ENCODE assay signal across 14 mouse cellular contexts in genomic region chr4:132507210-132507609, GRCm38 (mm10). TPM values are rescaled to one million over a fixed set of nuclear protein-coding genes. Genes with fewer than 3 reads are reported as not detected.
DNase-seq lines count a peak whose midpoint lies in the region; ATAC-seq and TF ChIP-seq lines count a peak whose summit lies in the region.
"Had no signal": no experiment of that assay in that cellular context is flagged by ENCODE, and none has a peak within 500 bp of the region (broad histone marks: within the 10 kb centered on the region; RNA-seq: fewer than 3 reads in every experiment).

No protein-coding gene starts in this region.

- peak overlapping the region; percentile 8; the same call in 1 of the 2 replicates for H3K9ac ChIP-seq in limb, embryonic 12.5 days (replicated peaks)
- no peak overlapping the region; the same call in 1 of the 2 replicates for H3K9ac ChIP-seq in stomach, embryonic 16.5 days (ENCODE audit: low read length)
- no peak overlapping the region for H3K9ac ChIP-seq in midbrain, postnatal 0 days (replicated peaks; ENCODE audit: low read length, poor library complexity, severe bottlenecking)
- H3K9ac ChIP-seq: forebrain, embryonic 12.5 days had no signal

- no peaks in the 10 kb centered on the region for H3K36me3 ChIP-seq in heart, embryonic 10.5 days
- no peaks in the 10 kb centered on the region for H3K36me3 ChIP-seq in limb, embryonic 12.5 days
- no peaks in the 10 kb centered on the region; the same call in 1 of the 2 replicates for H3K36me3 ChIP-seq in limb, embryonic 10.5 days
- no peaks in the 10 kb centered on the region for H3K36me3 ChIP-seq in stomach, embryonic 16.5 days (ENCODE audit: control insufficient read depth, insufficient read depth, low read length)
- no peaks in the 10 kb centered on the region for H3K36me3 ChIP-seq in midbrain, postnatal 0 days (ENCODE audit: insufficient read depth, low read length)
- H3K36me3 ChIP-seq: forebrain, embryonic 12.5 days had no signal

- H3K4me3 ChIP-seq in heart, embryonic 10.5 days = no peak overlapping the region; the same call in 1 of the 2 replicates
- H3K4me3 ChIP-seq in limb, embryonic 12.5 days (replicated peaks) = no peak overlapping the region
- no peak overlapping the region for H3K4me3 ChIP-seq in limb, embryonic 10.5 days
- no peak overlapping the region for H3K4me3 ChIP-seq in stomach, embryonic 16.5 days (replicated peaks; ENCODE audit: low read length)
- H3K4me3 ChIP-seq in midbrain, postnatal 0 days (ENCODE audit: low read depth, low read length) = no peak overlapping the region
- H3K4me3 ChIP-seq: forebrain, embryonic 12.5 days had no signal

- H3K27me3 ChIP-seq in heart, embryonic 10.5 days (ENCODE audit: insufficient read depth, poor library complexity, severe bottlenecking) = no peaks in the 10 kb centered on the region
- H3K27me3 ChIP-seq in limb, embryonic 12.5 days = no peaks in the 10 kb centered on the region; the same call in 1 of the 2 replicates
- H3K27me3 ChIP-seq in limb, embryonic 10.5 days (ENCODE audit: low read depth, poor library complexity, severe bottlenecking) = no peaks in the 10 kb centered on the region
- H3K27me3 ChIP-seq in stomach, embryonic 16.5 days (ENCODE audit: control insufficient read depth, insufficient read depth, low read length) = no peaks in the 10 kb centered on the region
- H3K27me3 ChIP-seq in midbrain, postnatal 0 days (ENCODE audit: insufficient read depth, low read length) = no peaks in the 10 kb centered on the region

- no peak overlapping the region for H3K4me2 ChIP-seq in limb, embryonic 12.5 days
- H3K4me2 ChIP-seq in stomach, embryonic 16.5 days (ENCODE audit: low read depth, low read length) = peak overlapping the region; percentile 14; the same call in 1 of the 2 replicates
- no peak overlapping the region for H3K4me2 ChIP-seq in midbrain, postnatal 0 days (ENCODE audit: low read depth, low read length, poor library complexity, severe bottlenecking)
- H3K4me2 ChIP-seq: forebrain, embryonic 12.5 days had no signal

- H3K27ac ChIP-seq in heart, embryonic 10.5 days = peak overlapping the region; percentile 42; the same call in 1 of the 2 replicates
- no peak overlapping the region for H3K27ac ChIP-seq in limb, embryonic 12.5 days
- H3K27ac ChIP-seq in limb, embryonic 10.5 days = no peak overlapping the region
- peak overlapping the region; percentile 40; the same call in 1 of the 2 replicates for H3K27ac ChIP-seq in stomach, embryonic 16.5 days (ENCODE audit: low read length)
- H3K27ac ChIP-seq in midbrain, postnatal 0 days (ENCODE audit: low read depth, low read length) = no peak overlapping the region
- H3K27ac ChIP-seq: forebrain, embryonic 12.5 days had no signal

- peaks cover 36% of the 10 kb centered on the region for H3K4me1 ChIP-seq in heart, embryonic 10.5 days
- peaks cover 8% of the 10 kb centered on the region for H3K4me1 ChIP-seq in limb, embryonic 12.5 days (replicated peaks)
- H3K4me1 ChIP-seq in limb, embryonic 10.5 days = peaks cover 26% of the 10 kb centered on the region
- H3K4me1 ChIP-seq in stomach, embryonic 16.5 days (ENCODE audit: control insufficient read depth, insufficient read depth, low read length) = 0 out of 2 replicates have a peak, but pooled peaks cover 9% of the 10 kb centered on the region
- no peaks in the 10 kb centered on the region for H3K4me1 ChIP-seq in midbrain, postnatal 0 days (ENCODE audit: insufficient read depth, low read length)

- ATAC-seq in limb, embryonic 12.5 days (ENCODE audit: insufficient number of reproducible peaks, insufficient read depth, low FRiP score, low TSS enrichment, low read depth) = no peak
- no peak for ATAC-seq in stomach, embryonic 16.5 days (ENCODE audit: insufficient read depth, low FRiP score)
- no peak for ATAC-seq in midbrain, postnatal 0 days (ENCODE audit: low FRiP score)
- ATAC-seq: hindbrain, embryonic 16.5 days; midbrain, embryonic 16.5 days had no signal

- TF ChIP-seq CTCF in midbrain, postnatal 0 days (IDR thresholded peaks at IDR 0.05) = no peak

- no peaks in the 10 kb centered on the region for H3K9me3 ChIP-seq in heart, embryonic 10.5 days
- no peaks in the 10 kb centered on the region for H3K9me3 ChIP-seq in limb, embryonic 12.5 days
- H3K9me3 ChIP-seq in limb, embryonic 10.5 days (replicated peaks) = no peaks in the 10 kb centered on the region
- H3K9me3 ChIP-seq in stomach, embryonic 16.5 days (replicated peaks; ENCODE audit: control insufficient read depth, low read length) = no peaks in the 10 kb centered on the region
- no peaks in the 10 kb centered on the region for H3K9me3 ChIP-seq in midbrain, postnatal 0 days (ENCODE audit: low read length)
- H3K9me3 ChIP-seq: forebrain, embryonic 12.5 days had no signal

- intact Hi-C loops in heart, postnatal 10 days (cut with DNase I) = no loop called here

- no peak for DNase-seq in heart, embryonic 10.5 days (ENCODE audit: low spot score)
- DNase-seq in heart, postnatal 10 days = no peak
- no peak for DNase-seq in limb, embryonic 10.5 days (ENCODE audit: low spot score)
- DNase-seq in lung, adult 18-20 months = peak; percentile 62 to 79
- DNase-seq in midbrain, postnatal 0 days (ENCODE audit: low spot score) = no peak
- no peak for DNase-seq in testis, postnatal 14 days (ENCODE audit: low spot score)
- DNase-seq: adrenal gland, postnatal 10 days; gastrocnemius, postnatal 14 days; right cerebral cortex, postnatal 4 days had no signal

- 34% methylated on average over 2 of the region's 2 CpGs for WGBS in heart, embryonic 10.5 days
- 38% methylated on average over 2 of the region's 2 CpGs for WGBS in limb, embryonic 12.5 days
- 29% methylated on average over 2 of the region's 2 CpGs for WGBS in limb, embryonic 10.5 days
- 57% methylated on average over 2 of the region's 2 CpGs for WGBS in stomach, embryonic 16.5 days
- WGBS in midbrain, postnatal 0 days = 38% methylated on average over 2 of the region's 2 CpGs

RNA-seq across cellular contexts. Expression of gene Sesn2, which starts 3.1 kb away (rescaled TPM):
- 9.6 and 10.1 TPM in 2 replicates for polyA plus RNA-seq in heart, embryonic 10.5 days (2016; fragmentation: Nextera tagmentation; extraction: Ambion mirVana)
- total RNA-seq in heart, postnatal 10 days (2021) = 1 to 10 TPM; 4.5 to 5.5 TPM
- 11.0 and 11.3 TPM in 2 replicates for polyA plus RNA-seq in limb, embryonic 12.5 days (2016; fragmentation: Nextera tagmentation; extraction: Ambion mirVana)
- 10.9 and 11.7 TPM in 2 replicates for polyA plus RNA-seq in limb, embryonic 10.5 days (2016; fragmentation: Nextera tagmentation; extraction: Ambion mirVana)
- 12.4 and 13.7 TPM in 2 replicates for polyA plus RNA-seq in stomach, embryonic 16.5 days (2015; fragmentation: Nextera tagmentation; extraction: Ambion mirVana)
- 21.4 and 21.6 TPM in 2 replicates for total RNA-seq in midbrain, postnatal 0 days (2014; rRNA removed)
- 17.7 and 18.2 TPM in 2 replicates for polyA plus RNA-seq in midbrain, postnatal 0 days (2015; fragmentation: Nextera tagmentation; extraction: Ambion mirVana)

RNA-seq across cellular contexts. Expression of gene Atpif1, which starts 26.2 kb away (rescaled TPM):
- 980 and 1,090 TPM in 2 replicates for polyA plus RNA-seq in heart, embryonic 10.5 days (2016; fragmentation: Nextera tagmentation; extraction: Ambion mirVana)
- total RNA-seq in heart, postnatal 10 days (2021) = 100 to 1,000 TPM; 546 to 631 TPM
- 1,138 and 1,150 TPM in 2 replicates for polyA plus RNA-seq in limb, embryonic 12.5 days (2016; fragmentation: Nextera tagmentation; extraction: Ambion mirVana)
- 1,005 and 1,007 TPM in 2 replicates for polyA plus RNA-seq in limb, embryonic 10.5 days (2016; fragmentation: Nextera tagmentation; extraction: Ambion mirVana)
- 1,031 and 1,078 TPM in 2 replicates for polyA plus RNA-seq in stomach, embryonic 16.5 days (2015; fragmentation: Nextera tagmentation; extraction: Ambion mirVana)
- total RNA-seq in midbrain, postnatal 0 days (2014; rRNA removed) = 800 and 923 TPM in 2 replicates
- polyA plus RNA-seq in midbrain, postnatal 0 days (2015; fragmentation: Nextera tagmentation; extraction: Ambion mirVana) = 1,645 and 1,681 TPM in 2 replicates

RNA-seq across cellular contexts. Expression of gene Dnajc8, which starts 28.1 kb away (rescaled TPM):
- polyA plus RNA-seq in heart, embryonic 10.5 days (2016; fragmentation: Nextera tagmentation; extraction: Ambion mirVana) = 143 and 194 TPM in 2 replicates
- total RNA-seq in heart, postnatal 10 days (2021) = 10 to 100 TPM; 71.0 to 77.5 TPM
- polyA plus RNA-seq in limb, embryonic 12.5 days (2016; fragmentation: Nextera tagmentation; extraction: Ambion mirVana) = 190 and 191 TPM in 2 replicates
- polyA plus RNA-seq in limb, embryonic 10.5 days (2016; fragmentation: Nextera tagmentation; extraction: Ambion mirVana) = 213 and 229 TPM in 2 replicates
- polyA plus RNA-seq in stomach, embryonic 16.5 days (2015; fragmentation: Nextera tagmentation; extraction: Ambion mirVana) = 138 and 149 TPM in 2 replicates
- total RNA-seq in midbrain, postnatal 0 days (2014; rRNA removed) = 89.1 and 101 TPM in 2 replicates
- polyA plus RNA-seq in midbrain, postnatal 0 days (2015; fragmentation: Nextera tagmentation; extraction: Ambion mirVana) = 168 and 169 TPM in 2 replicates

RNA-seq across cellular contexts. Expression of gene Med18, which starts 43.5 kb away (rescaled TPM):
- polyA plus RNA-seq in heart, embryonic 10.5 days (2016; fragmentation: Nextera tagmentation; extraction: Ambion mirVana) = 16.2 and 22.5 TPM in 2 replicates
- total RNA-seq in heart, postnatal 10 days (2021) = 1 to 10 TPM; 6.7 to 7.1 TPM
- polyA plus RNA-seq in limb, embryonic 12.5 days (2016; fragmentation: Nextera tagmentation; extraction: Ambion mirVana) = 30.4 and 35.0 TPM in 2 replicates
- 37.2 and 40.6 TPM in 2 replicates for polyA plus RNA-seq in limb, embryonic 10.5 days (2016; fragmentation: Nextera tagmentation; extraction: Ambion mirVana)
- 19.5 and 20.0 TPM in 2 replicates for polyA plus RNA-seq in stomach, embryonic 16.5 days (2015; fragmentation: Nextera tagmentation; extraction: Ambion mirVana)
- 14.3 and 17.5 TPM in 2 replicates for total RNA-seq in midbrain, postnatal 0 days (2014; rRNA removed)
- 13.0 and 13.1 TPM in 2 replicates for polyA plus RNA-seq in midbrain, postnatal 0 days (2015; fragmentation: Nextera tagmentation; extraction: Ambion mirVana)

RNA-seq across cellular contexts. Expression of gene Ptafr, which starts 56.7 kb away (rescaled TPM):
- 0.11 and 0.35 TPM in 2 replicates for polyA plus RNA-seq in heart, embryonic 10.5 days (2016; fragmentation: Nextera tagmentation; extraction: Ambion mirVana)
- total RNA-seq in heart, postnatal 10 days (2021) = 1 to 10 TPM; 1.1 to 1.7 TPM
- polyA plus RNA-seq in limb, embryonic 12.5 days (2016; fragmentation: Nextera tagmentation; extraction: Ambion mirVana) = 0.23 and 0.33 TPM in 2 replicates
- 0.20 and 0.25 TPM in 2 replicates for polyA plus RNA-seq in limb, embryonic 10.5 days (2016; fragmentation: Nextera tagmentation; extraction: Ambion mirVana)
- 1.0 and 1.2 TPM in 2 replicates for polyA plus RNA-seq in stomach, embryonic 16.5 days (2015; fragmentation: Nextera tagmentation; extraction: Ambion mirVana)
- 0.66 and 1.1 TPM in 2 replicates for total RNA-seq in midbrain, postnatal 0 days (2014; rRNA removed)
- 0.26 and 0.56 TPM in 2 replicates for polyA plus RNA-seq in midbrain, postnatal 0 days (2015; fragmentation: Nextera tagmentation; extraction: Ambion mirVana)

Comparison
In these comparisons a context has a peak if more than half of its experiments do, and no peak if none do; other contexts are left out.
1. DNase-seq: peak in lung, adult 18-20 months (2 of 2); none in heart, embryonic 10.5 days (single experiment), heart, postnatal 10 days (0 of 2), limb, embryonic 10.5 days (single experiment), midbrain, postnatal 0 days (single experiment) and testis, postnatal 14 days (single experiment).
2. H3K27ac ChIP-seq: peak in heart, embryonic 10.5 days (single experiment) and stomach, embryonic 16.5 days (single experiment); none in limb, embryonic 12.5 days (single experiment), limb, embryonic 10.5 days (single experiment) and midbrain, postnatal 0 days (single experiment).